Mouse (Mus musculus) midbrain, embryonic 16.5 days (tissue): Measurements from ENCODE around the gene Mark3. TPM values are rescaled to one million over a fixed set of nuclear protein-coding genes. Genes with fewer than 3 reads are reported as not detected.

Experiments
- ATAC-seq: fragments of 200-750 bp; cut with Nextera tagmentation; 2 replicates; pipeline ENCODE4 v1.8.0; 2017; ENCODE audit warnings: moderate TSS enrichment
- H3K27ac ChIP-seq: fragments of 300-500 bp; sonication (generic); 2 replicates; pipeline ENCODE4 v1.5.1; 2014; ENCODE audit warnings: mild to moderate bottlenecking, low read length, mixed read lengths
- H3K27me3 ChIP-seq: fragments of 300-500 bp; sonication (generic); 2 replicates; pipeline ENCODE4 v1.6.1; 2014; ENCODE audit warnings: low read depth, low read length, mixed read lengths; ENCODE audit not compliant: control insufficient read depth, insufficient read depth
- H3K36me3 ChIP-seq: fragments of 300-500 bp; sonication (generic); 2 replicates; pipeline ENCODE4 v1.6.1; 2014; ENCODE audit warnings: mild to moderate bottlenecking, low read length, moderate library complexity, mixed read lengths; ENCODE audit not compliant: control insufficient read depth, insufficient read depth
- H3K4me1 ChIP-seq: fragments of 300-500 bp; sonication (generic); 2 replicates; pipeline ENCODE4 v1.6.1; 2014; ENCODE audit warnings: mild to moderate bottlenecking, low read length, mixed read lengths; ENCODE audit not compliant: control insufficient read depth, insufficient read depth
- H3K4me2 ChIP-seq: fragments of 300-500 bp; sonication (generic); 2 replicates; pipeline ENCODE4 v1.6.1; 2014; ENCODE audit warnings: mild to moderate bottlenecking, low read length, mixed read lengths
- H3K4me3 ChIP-seq: fragments of 300-500 bp; sonication (generic); 2 replicates; pipeline ENCODE4 v1.5.1; 2014; ENCODE audit warnings: low read depth, mild to moderate bottlenecking, low read length, moderate library complexity, mixed read lengths
- H3K9ac ChIP-seq: fragments of 300-500 bp; sonication (generic); 2 replicates; pipeline ENCODE4 v1.6.1; 2014; ENCODE audit warnings: low read depth, low read length, mixed read lengths
- H3K9me3 ChIP-seq: fragments of 300-500 bp; sonication (generic); replicated peaks from 2 replicates; pipeline ENCODE4 v1.6.1; 2014; ENCODE audit warnings: mild to moderate bottlenecking, low read length, mixed read lengths; ENCODE audit not compliant: control insufficient read depth, poor library complexity, severe bottlenecking
- WGBS: fragments of 180-500 bp; shearing (Covaris S2); extraction: QIAGEN DNeasy Blood & Tissue Kit; methylation state at CpG from one replicate; pipeline ENCODE4 v1.1.7; 2014; 5-methylcytosine and 5-hydroxymethylcytosine counted together
- polyA plus RNA-seq: library from polyadenylated mRNA; unstranded; fragments of >200 nt; fragmentation: Nextera tagmentation; extraction: Ambion mirVana; gene quantifications from 2 replicates; pipeline ENCODE4 v1.2.1, GENCODE M21; 2015

Gene Mark3
- polyA plus RNA-seq, 1 experiment from 2014 or later = 45.5 TPM

DNA sequence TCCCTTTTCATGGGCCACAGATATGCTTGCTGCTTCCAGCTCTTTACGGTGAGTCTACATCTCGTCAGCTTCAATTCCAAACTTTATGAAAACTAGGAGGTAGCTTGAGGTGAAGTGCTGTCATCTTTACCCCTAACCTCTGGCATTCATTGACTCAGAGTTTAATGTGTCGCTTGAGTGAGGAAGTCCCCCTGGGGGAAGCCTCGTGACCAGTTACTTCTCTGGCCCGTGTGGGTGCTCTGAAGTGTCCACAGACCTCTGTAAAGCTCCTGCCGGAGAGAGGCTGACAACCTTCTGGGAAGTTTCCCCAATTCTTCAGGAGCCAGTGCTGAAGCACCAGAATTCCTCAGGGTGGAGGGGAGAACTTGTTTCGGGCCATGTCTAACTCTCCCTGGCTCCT, 1.9 kb upstream of the Mark3 start:
- no peak for ATAC-seq
- WGBS = 85% methylated on average over 7 of the region's 7 CpGs
- H3K36me3 ChIP-seq = no peaks in the 10 kb centered on the region
- no peak overlapping the region for H3K27ac ChIP-seq
- peaks cover 28% of the 10 kb centered on the region for H3K4me1 ChIP-seq
- H3K9ac ChIP-seq = no peak overlapping the region
- no peak overlapping the region for H3K4me3 ChIP-seq
- no peaks in the 10 kb centered on the region for H3K9me3 ChIP-seq
- no peak overlapping the region for H3K4me2 ChIP-seq
- H3K27me3 ChIP-seq = no peaks in the 10 kb centered on the region

DNA sequence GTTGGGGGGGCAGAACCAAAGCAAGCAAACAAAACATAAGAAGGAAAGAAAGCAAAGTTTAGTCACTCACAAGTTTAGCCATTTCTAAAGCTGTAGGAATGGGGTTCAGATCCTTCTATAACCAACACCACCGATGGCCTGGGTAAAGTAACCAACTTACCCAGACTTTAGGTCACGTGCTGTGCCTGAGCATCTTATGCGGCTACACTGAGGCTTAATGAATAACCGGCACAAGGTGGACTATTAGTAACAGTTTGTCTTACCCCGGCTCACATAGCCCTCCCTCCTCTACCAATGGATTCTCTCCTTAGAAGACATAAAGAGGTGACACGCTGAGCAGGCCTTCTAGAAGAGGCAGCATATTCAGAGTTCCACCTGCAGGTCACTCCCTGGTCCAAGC, 1.0 kb upstream of the Mark3 start:
- Histone ChIP-seq H3K9me3 (no peaks in the 10 kb centered on the region), H3K4me1 (peaks cover 28% of the 10 kb centered on the region), H3K4me2 (peak overlapping the region; percentile 97), H3K36me3 (no peaks in the 10 kb centered on the region), H3K4me3 (peak overlapping the region; percentile 98), H3K27ac (peak overlapping the region; percentile 97), H3K9ac (peak overlapping the region; percentile 74), H3K27me3 (no peaks in the 10 kb centered on the region)
- 30% methylated on average over 6 of the region's 6 CpGs for WGBS
- ATAC-seq = no peak

DNA sequence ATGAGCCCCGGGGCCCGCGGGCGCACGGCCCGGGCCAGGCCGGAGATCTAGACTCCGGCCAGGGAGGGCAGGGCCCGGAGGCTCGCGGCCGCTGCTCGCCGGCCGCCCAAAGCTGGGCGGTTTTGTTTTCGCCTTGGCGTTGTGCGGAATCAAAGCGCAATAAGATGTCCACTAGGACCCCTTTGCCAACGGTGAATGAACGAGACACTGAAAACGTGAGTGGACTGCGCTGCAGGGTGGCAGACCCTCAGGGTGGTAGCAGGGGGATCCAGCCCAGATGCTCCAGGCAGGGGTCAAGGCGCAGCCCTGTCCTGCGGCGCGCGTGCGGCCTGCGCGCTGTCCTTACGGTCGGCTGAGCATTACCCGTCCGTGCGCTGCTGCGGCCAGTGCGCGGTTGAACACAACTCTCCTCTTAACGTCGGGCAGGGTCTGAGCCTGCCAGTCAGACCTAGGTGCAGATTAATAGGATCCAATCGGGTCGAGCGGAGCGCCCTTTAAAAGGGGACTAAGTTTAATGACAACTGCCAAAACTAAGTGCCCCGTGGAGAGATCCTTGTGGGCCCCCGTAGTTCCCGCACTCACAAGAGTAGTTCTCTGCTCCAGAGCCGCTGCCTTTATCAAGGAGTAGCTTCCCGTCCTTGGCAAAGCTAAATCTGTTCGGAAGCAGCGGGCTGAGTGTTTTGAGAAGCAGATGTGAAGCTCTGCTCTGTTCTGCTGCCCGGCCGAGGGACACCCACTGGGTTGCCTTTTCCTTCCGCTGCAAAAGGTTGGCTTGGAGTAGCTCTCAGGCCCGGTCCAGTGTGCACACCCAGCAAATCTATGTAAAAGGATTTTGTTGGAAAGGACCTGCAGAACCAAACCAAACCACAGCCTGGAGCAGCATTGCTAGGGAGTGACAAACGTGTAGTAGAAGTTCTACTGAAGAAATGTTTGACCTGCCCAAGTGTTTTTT, 840 bp downstream of the Mark3 start:
- Histone ChIP-seq H3K4me1 (peaks cover 28% of the 10 kb centered on the region), H3K27ac (peak overlapping the region; percentile 97), H3K9ac (peak overlapping the region; percentile 99), H3K4me3 (peak overlapping the region; percentile 98), H3K36me3 (no peaks in the 10 kb centered on the region), H3K9me3 (no peaks in the 10 kb centered on the region), H3K4me2 (peak overlapping the region; percentile 97), H3K27me3 (no peaks in the 10 kb centered on the region)
- ATAC-seq = peak; percentile 28
- under 1% methylated on average over 58 of the region's 58 CpGs for WGBS

DNA sequence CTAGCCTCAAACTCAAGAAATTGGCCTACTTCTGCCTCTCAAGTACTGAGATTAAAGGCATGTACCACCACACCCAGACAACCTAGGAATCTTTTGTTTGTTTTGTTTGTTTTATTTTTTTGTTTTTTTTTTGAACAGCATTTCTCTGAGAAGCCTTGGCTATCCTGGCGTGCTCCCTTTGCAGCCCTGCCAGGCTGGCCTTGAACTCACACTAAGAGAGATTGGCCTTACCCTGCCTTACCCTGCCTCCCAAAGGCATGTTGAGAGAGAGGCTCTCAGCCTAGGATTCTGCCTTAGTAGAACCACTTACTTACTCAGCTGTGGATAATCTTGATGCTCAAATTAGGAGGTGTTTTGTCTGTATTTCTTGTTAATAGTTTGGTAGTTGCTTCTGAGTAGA, 8.7 kb downstream of the Mark3 start:
- ATAC-seq = no peak
- peaks cover 3% of the 10 kb centered on the region; the same call in 1 of the 2 replicates for H3K4me1 ChIP-seq
- H3K9me3 ChIP-seq = no peaks in the 10 kb centered on the region
- no peak overlapping the region for H3K27ac ChIP-seq
- no peak overlapping the region for H3K4me2 ChIP-seq
- no peaks in the 10 kb centered on the region for H3K36me3 ChIP-seq
- no peak overlapping the region for H3K9ac ChIP-seq
- 83% methylated on average over 1 of the region's 1 CpGs for WGBS
- H3K4me3 ChIP-seq = no peak overlapping the region
- H3K27me3 ChIP-seq = no peaks in the 10 kb centered on the region

DNA sequence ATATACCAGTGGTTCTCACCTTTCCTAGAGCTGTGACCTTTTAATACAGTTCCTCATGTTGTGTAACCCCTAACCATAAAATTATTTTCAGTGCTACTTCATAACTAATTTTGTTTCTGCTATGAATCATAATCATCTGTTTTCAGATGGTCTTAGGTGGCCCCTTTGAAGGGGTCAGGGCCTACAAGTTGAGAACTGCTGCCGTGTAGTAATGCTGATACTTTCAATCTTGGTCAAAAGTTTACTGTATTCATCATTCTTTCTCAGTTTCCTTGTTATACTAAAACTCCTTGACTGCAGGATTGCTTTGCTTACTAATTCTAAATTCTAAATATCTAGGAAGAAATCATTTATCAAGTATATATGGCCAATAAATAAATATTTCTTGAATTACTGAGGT, 10.1 kb downstream of the Mark3 start:
- ATAC-seq = no peak
- Histone ChIP-seq H3K27me3 (no peaks in the 10 kb centered on the region), H3K9me3 (no peaks in the 10 kb centered on the region), H3K4me3 (no peak overlapping the region), H3K9ac (no peak overlapping the region), H3K4me1 (peaks cover 3% of the 10 kb centered on the region; the same call in 1 of the 2 replicates), H3K36me3 (no peaks in the 10 kb centered on the region), H3K27ac (no peak overlapping the region), H3K4me2 (no peak overlapping the region)
- 82% methylated on average over 1 of the region's 1 CpGs for WGBS

DNA sequence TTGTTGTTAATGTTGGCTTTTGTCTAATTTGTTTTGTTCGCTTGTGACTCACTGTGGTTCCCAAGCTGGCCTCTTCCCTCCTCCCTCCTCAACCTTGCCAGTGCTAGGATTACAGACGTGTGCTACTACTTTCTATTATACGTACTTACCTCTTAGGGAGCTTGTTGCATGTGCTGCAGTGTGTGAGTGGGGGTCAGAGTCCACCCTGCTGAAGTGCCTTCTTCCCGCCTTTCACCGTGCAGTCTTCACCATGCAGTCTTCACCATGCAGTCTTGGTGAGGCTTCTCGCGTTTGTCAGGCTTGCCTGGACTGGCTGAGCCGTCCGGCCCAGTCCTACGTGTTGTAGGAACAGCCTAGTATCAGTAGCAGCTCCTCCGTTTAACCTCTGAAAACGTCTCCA, 12.9 kb downstream of the Mark3 start:
- Histone ChIP-seq H3K27me3 (no peaks in the 10 kb centered on the region), H3K36me3 (no peaks in the 10 kb centered on the region), H3K9ac (no peak overlapping the region), H3K4me3 (no peak overlapping the region), H3K9me3 (no peaks in the 10 kb centered on the region), H3K4me1 (peaks cover 3% of the 10 kb centered on the region; the same call in 1 of the 2 replicates), H3K4me2 (no peak overlapping the region), H3K27ac (no peak overlapping the region)
- 88% methylated on average over 12 of the region's 12 CpGs for WGBS
- ATAC-seq = no peak

DNA sequence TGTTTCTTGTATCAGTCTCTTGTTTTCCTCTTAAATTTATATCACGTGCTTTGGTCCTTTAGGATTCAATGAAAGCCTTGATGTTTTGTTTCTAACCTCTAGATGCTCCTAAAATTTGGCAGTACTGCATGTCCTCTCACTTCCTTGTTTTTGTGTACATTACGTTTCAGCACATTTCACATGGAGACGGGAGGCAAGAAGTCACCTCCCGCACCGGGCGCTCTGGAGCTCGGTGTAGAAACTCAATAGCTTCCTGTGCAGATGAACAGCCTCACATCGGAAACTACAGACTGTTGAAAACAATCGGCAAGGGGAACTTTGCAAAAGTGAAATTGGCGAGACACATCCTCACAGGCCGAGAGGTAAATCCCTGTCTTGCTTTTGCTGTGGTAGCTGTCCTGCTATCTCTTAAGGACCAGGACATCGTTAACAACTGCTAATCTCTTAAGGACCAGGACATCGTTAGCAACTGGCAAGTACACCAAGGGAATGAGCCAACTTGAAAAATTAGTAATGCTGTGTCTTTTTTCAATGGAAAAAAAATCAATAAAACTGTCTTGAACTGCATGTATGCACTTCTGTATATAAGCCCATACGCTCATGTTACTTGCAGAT, 18.2 kb downstream of the Mark3 start:
- Histone ChIP-seq H3K4me1 (no peaks in the 10 kb centered on the region), H3K9ac (no peak overlapping the region), H3K36me3 (peaks cover 11% of the 10 kb centered on the region), H3K9me3 (no peaks in the 10 kb centered on the region), H3K4me3 (no peak overlapping the region), H3K4me2 (no peak overlapping the region), H3K27me3 (no peaks in the 10 kb centered on the region), H3K27ac (no peak overlapping the region)
- no peak for ATAC-seq
- 85% methylated on average over 14 of the region's 14 CpGs for WGBS

DNA sequence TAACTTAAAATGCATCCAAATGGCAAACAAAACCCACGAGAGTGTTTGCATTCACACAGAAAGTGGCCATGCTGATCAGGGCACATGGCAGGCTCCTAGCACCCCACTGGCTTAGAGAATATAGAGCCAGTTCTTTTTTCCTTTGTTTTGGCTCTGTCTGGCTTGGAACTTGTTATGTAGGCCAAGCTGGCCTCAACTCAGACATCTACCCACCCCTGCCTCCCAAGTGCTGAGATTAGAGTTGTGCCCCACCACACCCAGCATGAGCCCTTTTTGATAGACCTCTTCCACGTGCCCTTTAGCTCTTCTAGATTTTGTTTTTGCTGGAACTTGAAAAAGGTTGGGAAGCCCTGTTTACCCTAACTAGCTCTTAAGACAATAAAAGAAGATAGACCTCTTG, 19.5 kb downstream of the Mark3 start:
- H3K4me3 ChIP-seq = no peak overlapping the region
- ATAC-seq = no peak
- H3K4me2 ChIP-seq = no peak overlapping the region
- H3K27ac ChIP-seq = no peak overlapping the region
- H3K4me1 ChIP-seq = no peaks in the 10 kb centered on the region
- 67% methylated on average over 2 of the region's 2 CpGs for WGBS
- H3K27me3 ChIP-seq = no peaks in the 10 kb centered on the region
- H3K36me3 ChIP-seq = peaks cover 17% of the 10 kb centered on the region
- H3K9me3 ChIP-seq = no peaks in the 10 kb centered on the region
- no peak overlapping the region for H3K9ac ChIP-seq

DNA sequence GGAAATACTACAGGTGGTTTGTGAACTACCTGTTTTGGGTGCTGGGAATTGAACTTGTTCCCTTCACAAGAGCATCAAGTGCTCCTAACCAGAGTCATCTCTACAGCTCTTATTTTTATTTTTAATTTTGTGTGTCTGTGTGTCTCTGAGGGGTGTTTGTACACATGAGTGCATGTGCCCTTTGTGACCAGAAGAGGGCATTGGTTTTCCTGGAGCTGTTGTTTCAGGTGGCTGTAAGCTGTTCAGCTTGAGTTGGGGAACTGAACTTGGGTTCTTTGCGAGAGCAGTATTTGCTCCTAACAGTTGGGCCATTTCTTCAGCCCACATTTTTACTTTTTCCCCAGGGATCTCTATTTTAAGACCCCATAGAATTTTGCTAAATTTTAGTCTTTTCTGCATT, 23.0 kb downstream of the Mark3 start:
- no peak overlapping the region for H3K4me3 ChIP-seq
- no peak overlapping the region for H3K4me2 ChIP-seq
- H3K36me3 ChIP-seq = peaks cover 20% of the 10 kb centered on the region
- no peak for ATAC-seq
- no peaks in the 10 kb centered on the region for H3K4me1 ChIP-seq
- no peaks in the 10 kb centered on the region for H3K9me3 ChIP-seq
- WGBS = 96% methylated on average over 1 of the region's 1 CpGs
- no peak overlapping the region for H3K27ac ChIP-seq
- no peak overlapping the region for H3K9ac ChIP-seq
- no peaks in the 10 kb centered on the region for H3K27me3 ChIP-seq
